Mouse (Mus musculus): Measurements from ENCODE around the gene Ccdc141. TPM values are rescaled to one million over a fixed set of nuclear protein-coding genes. Genes with fewer than 3 reads are reported as not detected.

Ccdc141 gene
- polyA plus RNA-seq, 1 experiment from 2014 or later = 31.9 TPM

DNA sequence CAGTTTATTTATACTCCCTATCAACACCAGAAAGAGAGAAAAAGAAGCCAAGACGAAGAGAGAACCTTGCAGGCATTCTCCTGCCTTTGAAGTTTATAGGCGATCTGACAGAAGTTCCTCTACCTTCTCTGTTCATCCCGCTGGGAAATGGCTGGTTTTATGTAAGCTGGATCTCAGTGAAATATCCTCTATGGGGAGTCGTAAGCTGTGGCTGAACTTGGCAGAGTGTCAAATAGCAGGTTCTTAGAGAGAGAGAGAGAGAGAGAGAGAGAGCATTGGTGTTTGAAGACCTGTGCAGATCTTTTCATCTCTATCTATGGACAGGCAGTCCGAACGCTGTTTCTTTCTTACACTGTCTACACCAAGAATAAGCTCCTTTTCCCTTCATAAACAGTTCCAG lies 2.9 kb upstream of the Ccdc141 start:
- Histone ChIP-seq H3K9ac (replicated peaks; ENCODE audit: low read depth) (no peak overlapping the region), H3K36me3 (ENCODE audit: insufficient read depth, low read length) (no peaks in the 10 kb centered on the region), H3K4me2 (replicated peaks; ENCODE audit: low read depth, low read length) (no peak overlapping the region), H3K4me1 (ENCODE audit: insufficient read depth, low read depth, low read length) (peaks cover 16% of the 10 kb centered on the region), H3K27me3 (replicated peaks; ENCODE audit: insufficient read depth, low read length) (no peaks in the 10 kb centered on the region), H3K4me3 (ENCODE audit: low read depth, low read length) (no peak overlapping the region), H3K27ac (ENCODE audit: low read length) (no peak overlapping the region), H3K9me3 (ENCODE audit: low read length) (no peaks in the 10 kb centered on the region)
- TF ChIP-seq CTCF (IDR thresholded peaks at IDR 0.05) (no peak), EP300 (IDR thresholded peaks at IDR 0.05) (no peak)
- ATAC-seq = no peak
- DNase-seq (ENCODE audit: low spot score) = no peak
- 55% methylated on average over 6 of the region's 6 CpGs for WGBS

DNA sequence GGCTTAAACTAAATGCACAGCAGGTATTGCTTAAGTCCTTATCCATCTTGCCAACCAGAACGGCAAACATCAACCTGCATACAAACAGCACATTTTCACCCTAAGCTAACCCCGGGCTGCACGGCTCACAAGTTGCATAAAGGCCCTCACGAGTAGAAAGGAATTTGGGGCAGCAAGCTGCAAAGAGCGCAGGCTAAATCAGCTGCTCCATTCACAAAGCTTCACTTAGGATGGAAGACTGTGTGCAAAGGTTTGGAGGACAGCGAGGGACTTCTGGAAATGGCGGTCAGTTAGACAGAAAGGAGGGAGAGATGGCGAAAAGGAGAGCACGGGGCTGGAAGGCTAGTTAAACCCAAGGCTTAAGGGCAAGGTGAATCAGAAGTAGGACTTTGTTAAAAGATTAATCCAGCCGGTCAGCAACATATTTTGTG lies 1.8 kb upstream of the Ccdc141 start:
- Histone ChIP-seq H3K27ac (ENCODE audit: low read length) (peak overlapping the region; percentile 91), H3K9ac (replicated peaks; ENCODE audit: low read depth) (no peak overlapping the region), H3K36me3 (ENCODE audit: insufficient read depth, low read length) (no peaks in the 10 kb centered on the region), H3K4me2 (replicated peaks; ENCODE audit: low read depth, low read length) (peak overlapping the region; percentile 82), H3K4me3 (ENCODE audit: low read depth, low read length) (peak overlapping the region; percentile 22), H3K9me3 (ENCODE audit: low read length) (no peaks in the 10 kb centered on the region), H3K4me1 (ENCODE audit: insufficient read depth, low read depth, low read length) (peaks cover 16% of the 10 kb centered on the region), H3K27me3 (replicated peaks; ENCODE audit: insufficient read depth, low read length) (no peaks in the 10 kb centered on the region)
- 27% methylated on average over 10 of the region's 10 CpGs for WGBS
- peak; percentile 13 for ATAC-seq
- no peak for TF ChIP-seq CTCF (IDR thresholded peaks at IDR 0.05)
- no peak for TF ChIP-seq EP300 (IDR thresholded peaks at IDR 0.05)
- peak; percentile 65 for DNase-seq (ENCODE audit: low spot score)

DNA sequence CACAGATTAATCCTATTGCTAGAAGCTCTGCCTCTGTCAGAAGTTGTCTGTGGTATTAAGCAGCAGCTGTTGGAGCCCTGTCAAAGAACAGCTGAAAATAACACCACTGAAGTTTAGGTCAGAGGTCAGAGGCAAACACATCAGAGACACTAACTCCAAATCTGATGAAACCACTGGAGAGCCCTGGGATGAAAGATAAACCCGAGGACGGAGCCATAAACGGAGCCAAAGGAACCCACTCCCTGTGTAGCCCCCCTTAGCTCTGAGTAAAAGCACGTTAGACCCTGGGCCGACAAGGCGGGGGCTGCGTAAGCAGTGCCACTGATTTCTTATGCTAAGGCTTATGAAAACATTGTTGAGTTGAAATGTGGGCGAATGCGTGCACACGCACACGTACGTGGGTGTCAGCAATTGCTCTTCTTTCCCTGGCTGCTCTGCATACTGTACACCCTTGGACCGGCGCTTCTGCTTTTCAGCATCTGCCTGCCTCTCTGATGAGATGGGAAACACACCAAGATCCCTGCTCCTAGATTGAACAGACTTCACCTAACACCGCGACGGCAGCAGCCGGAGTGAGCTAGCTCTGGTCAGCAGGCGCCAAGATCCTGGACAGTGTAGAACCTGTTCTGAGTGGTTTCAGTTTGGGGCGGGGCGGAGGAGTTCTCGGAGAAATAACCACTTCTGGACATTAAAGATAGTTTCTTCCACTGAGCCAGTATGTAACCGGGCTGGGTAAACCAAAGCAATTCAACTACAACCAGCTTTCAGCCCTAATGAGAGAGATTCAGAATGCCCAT lies 1.2 kb upstream of the Ccdc141 start:
- Histone ChIP-seq H3K36me3 (ENCODE audit: insufficient read depth, low read length) (no peaks in the 10 kb centered on the region), H3K27me3 (replicated peaks; ENCODE audit: insufficient read depth, low read length) (no peaks in the 10 kb centered on the region), H3K9ac (replicated peaks; ENCODE audit: low read depth) (no peak overlapping the region), H3K4me2 (replicated peaks; ENCODE audit: low read depth, low read length) (peak overlapping the region; percentile 82), H3K4me1 (ENCODE audit: insufficient read depth, low read depth, low read length) (peaks cover 16% of the 10 kb centered on the region), H3K27ac (ENCODE audit: low read length) (peak overlapping the region; percentile 91), H3K4me3 (ENCODE audit: low read depth, low read length) (peak overlapping the region; percentile 22), H3K9me3 (ENCODE audit: low read length) (no peaks in the 10 kb centered on the region)
- WGBS = 18% methylated on average over 23 of the region's 23 CpGs
- TF ChIP-seq CTCF (IDR thresholded peaks at IDR 0.05) (no peak), EP300 (IDR thresholded peaks at IDR 0.05) (peak; percentile 39; the same call in 1 of the 2 replicates)
- ATAC-seq (peak; percentile 63), DNase-seq (ENCODE audit: low spot score) (peak; percentile 84)

DNA sequence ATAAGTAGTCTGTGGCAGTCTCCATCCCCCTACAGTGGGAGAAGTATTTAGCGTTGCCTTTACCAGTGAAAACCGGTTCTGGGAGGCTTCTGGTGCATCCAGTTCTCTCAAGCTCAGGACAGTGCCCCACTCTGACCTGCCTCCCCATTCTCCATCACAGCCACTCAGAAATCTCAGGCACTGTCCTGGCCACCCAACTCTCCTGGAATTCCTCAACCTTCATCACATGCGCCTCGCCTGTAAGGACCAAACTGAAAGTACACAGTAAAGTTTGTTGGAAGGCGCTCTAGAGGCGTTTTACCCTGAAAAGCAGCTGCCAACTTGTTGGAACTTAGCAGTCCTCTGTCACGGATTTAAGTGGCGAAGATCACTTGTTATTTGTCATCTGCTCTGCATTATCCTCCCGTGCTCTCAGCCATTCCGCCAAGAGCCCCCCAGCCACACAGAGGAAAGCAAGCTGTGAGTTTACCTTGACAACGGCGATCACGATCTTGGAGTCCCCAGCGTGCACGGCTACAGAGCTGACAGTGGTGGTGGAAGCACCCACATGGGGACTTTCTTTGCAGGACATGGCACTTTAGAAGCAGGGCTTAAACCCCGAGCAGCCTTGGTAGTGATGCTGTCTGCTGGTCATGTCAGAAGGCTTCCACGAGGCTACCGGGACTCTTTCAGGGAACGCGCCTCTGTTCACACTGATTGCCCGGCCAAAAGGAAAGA lies 362 bp downstream of the Ccdc141 start:
- Histone ChIP-seq H3K4me2 (replicated peaks; ENCODE audit: low read depth, low read length) (peak overlapping the region; percentile 82), H3K9me3 (ENCODE audit: low read length) (no peaks in the 10 kb centered on the region), H3K27ac (ENCODE audit: low read length) (peak overlapping the region; percentile 91), H3K27me3 (replicated peaks; ENCODE audit: insufficient read depth, low read length) (no peaks in the 10 kb centered on the region), H3K4me1 (ENCODE audit: insufficient read depth, low read depth, low read length) (peaks cover 16% of the 10 kb centered on the region), H3K4me3 (ENCODE audit: low read depth, low read length) (peak overlapping the region; percentile 59), H3K9ac (replicated peaks; ENCODE audit: low read depth) (peak overlapping the region; percentile 59), H3K36me3 (ENCODE audit: insufficient read depth, low read length) (no peaks in the 10 kb centered on the region)
- peak; percentile 42 for ATAC-seq
- DNase-seq (ENCODE audit: low spot score) = peak; percentile 72
- no peak for TF ChIP-seq CTCF (IDR thresholded peaks at IDR 0.05)
- TF ChIP-seq EP300 (IDR thresholded peaks at IDR 0.05) = no peak; the same call in 1 of the 2 replicates
- WGBS = 1% methylated on average over 21 of the region's 21 CpGs

DNA sequence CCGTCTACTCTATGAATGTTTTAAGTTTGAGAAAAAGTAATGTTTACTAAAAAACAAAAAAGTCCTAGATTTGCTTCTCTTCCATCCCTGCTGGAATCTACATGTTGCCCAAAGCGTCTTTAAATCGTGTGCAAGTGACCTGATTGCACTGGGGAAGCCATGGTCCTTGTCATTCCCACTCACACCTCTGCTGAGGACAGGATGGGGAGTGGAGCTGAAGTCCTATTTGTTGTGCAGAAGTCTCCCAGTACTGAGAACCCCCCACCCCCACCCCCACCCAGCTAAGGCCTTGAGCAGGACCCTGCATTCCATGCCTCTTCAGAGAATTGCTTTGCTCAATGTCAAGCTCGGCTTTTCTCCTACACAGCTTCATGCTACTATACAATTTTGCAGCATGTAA lies 1.2 kb downstream of the Ccdc141 start:
- Histone ChIP-seq H3K36me3 (ENCODE audit: insufficient read depth, low read length) (no peaks in the 10 kb centered on the region), H3K27me3 (replicated peaks; ENCODE audit: insufficient read depth, low read length) (no peaks in the 10 kb centered on the region), H3K4me2 (replicated peaks; ENCODE audit: low read depth, low read length) (peak overlapping the region; percentile 82), H3K4me3 (ENCODE audit: low read depth, low read length) (peak overlapping the region; percentile 59), H3K4me1 (ENCODE audit: insufficient read depth, low read depth, low read length) (peaks cover 11% of the 10 kb centered on the region), H3K9ac (replicated peaks; ENCODE audit: low read depth) (no peak overlapping the region), H3K9me3 (ENCODE audit: low read length) (no peaks in the 10 kb centered on the region), H3K27ac (ENCODE audit: low read length) (peak overlapping the region; percentile 91)
- no peak for DNase-seq (ENCODE audit: low spot score)
- ATAC-seq = no peak
- TF ChIP-seq CTCF (IDR thresholded peaks at IDR 0.05) (no peak), EP300 (IDR thresholded peaks at IDR 0.05) (no peak)
- WGBS = 53% methylated on average over 4 of the region's 4 CpGs

GRCm38 (mm10) chr2:77168781-77169180 lies 1.7 kb downstream of the Ccdc141 start:
- no peaks in the 10 kb centered on the region for H3K27me3 ChIP-seq (replicated peaks; ENCODE audit: insufficient read depth, low read length)
- H3K4me1 ChIP-seq (ENCODE audit: insufficient read depth, low read depth, low read length) = peaks cover 7% of the 10 kb centered on the region
- DNase-seq (ENCODE audit: low spot score) = no peak
- peak overlapping the region; percentile 82 for H3K4me2 ChIP-seq (replicated peaks; ENCODE audit: low read depth, low read length)
- no peak for TF ChIP-seq EP300 (IDR thresholded peaks at IDR 0.05)
- TF ChIP-seq CTCF (IDR thresholded peaks at IDR 0.05) = no peak
- H3K4me3 ChIP-seq (ENCODE audit: low read depth, low read length) = peak overlapping the region; percentile 59; the same call in 1 of the 2 replicates
- 68% methylated on average over 7 of the region's 7 CpGs for WGBS
- H3K9me3 ChIP-seq (ENCODE audit: low read length) = no peaks in the 10 kb centered on the region
- no peak overlapping the region for H3K9ac ChIP-seq (replicated peaks; ENCODE audit: low read depth)
- no peak for ATAC-seq
- no peaks in the 10 kb centered on the region for H3K36me3 ChIP-seq (ENCODE audit: insufficient read depth, low read length)
- H3K27ac ChIP-seq (ENCODE audit: low read length) = peak overlapping the region; percentile 91
